Mouse (Mus musculus) embryonic facial prominence, embryonic 11.5 days (tissue): ENCODE measurements around the gene Agps. TPM values are rescaled to one million over a fixed set of nuclear protein-coding genes. Genes with fewer than 3 reads are reported as not detected.
"Not testable (repeated sequence)": the region's sequence is repeated elsewhere in the genome, so short reads cannot be mapped to it uniquely, and the experiment has no call there.

Experiments
- ATAC-seq: fragments of 200-750 bp; cut with Nextera tagmentation; replicated peaks from 2 replicates; pipeline ENCODE4 v1.8.0; 2017; ENCODE audit warnings: low read depth; ENCODE audit not compliant: insufficient number of reproducible peaks, low FRiP score, low TSS enrichment
- DNase-seq: peaks from one replicate; pipeline ENCODE4 v3.0.0-alpha.2; 2015; ENCODE audit warnings: low spot score
- H3K27ac ChIP-seq: fragments of 300-500 bp; sonication (generic); replicated peaks from 2 replicates; pipeline ENCODE4 v1.5.1; 2014; ENCODE audit warnings: mild to moderate bottlenecking, low read depth, low read length, control low read depth
- H3K27me3 ChIP-seq: fragments of 300-500 bp; sonication (generic); 2 replicates; pipeline ENCODE4 v1.6.1; 2014; ENCODE audit warnings: mild to moderate bottlenecking, low read length, moderate library complexity, mixed read lengths; ENCODE audit not compliant: control insufficient read depth, insufficient read depth
- H3K36me3 ChIP-seq: fragments of 300-500 bp; sonication (generic); replicated peaks from 2 replicates; pipeline ENCODE4 v1.6.1; 2014; ENCODE audit warnings: low read depth, mild to moderate bottlenecking, low read length, moderate library complexity, mixed read lengths; ENCODE audit not compliant: control insufficient read depth, insufficient read depth
- H3K4me1 ChIP-seq: fragments of 300-500 bp; sonication (generic); 2 replicates; pipeline ENCODE4 v1.6.1; 2014; ENCODE audit warnings: low read length, mixed read lengths; ENCODE audit not compliant: control insufficient read depth, insufficient read depth
- H3K4me2 ChIP-seq: fragments of 300-500 bp; sonication (generic); 2 replicates; pipeline ENCODE4 v1.6.1; 2014; ENCODE audit warnings: low read depth, mild to moderate bottlenecking, control low read depth, low read length, moderate library complexity
- H3K4me3 ChIP-seq: fragments of 300-500 bp; sonication (generic); 2 replicates; pipeline ENCODE4 v1.5.1; 2014; ENCODE audit warnings: low read depth, low read length, control low read depth
- H3K9ac ChIP-seq: fragments of 300-500 bp; sonication (generic); replicated peaks from 2 replicates; pipeline ENCODE4 v1.6.1; 2014; ENCODE audit warnings: mild to moderate bottlenecking, control low read depth, low read length
- H3K9me3 ChIP-seq: fragments of 300-500 bp; sonication (generic); replicated peaks from 2 replicates; pipeline ENCODE4 v1.6.1; 2016; ENCODE audit warnings: mild to moderate bottlenecking, low read length, inconsistent platforms, mixed read lengths; ENCODE audit not compliant: control insufficient read depth
- WGBS: fragments of 180-500 bp; shearing (Covaris S2); extraction: QIAGEN DNeasy Blood & Tissue Kit; methylation state at CpG from one replicate; pipeline ENCODE4 v1.1.7; 2014; 5-methylcytosine and 5-hydroxymethylcytosine counted together
- polyA plus RNA-seq: library from polyadenylated mRNA; unstranded; fragments of >200 nt; fragmentation: Nextera tagmentation; extraction: Ambion mirVana; gene quantifications from 2 replicates; pipeline ENCODE4 v1.2.1, GENCODE M21; 2014

The Agps gene
- polyA plus RNA-seq, 1 experiment from 2014 or later = 45.3 TPM

- not testable (repeated sequence) for H3K4me2 ChIP-seq, H3K36me3 ChIP-seq, DNase-seq, H3K27ac ChIP-seq, H3K9ac ChIP-seq, H3K4me3 ChIP-seq, H3K9me3 ChIP-seq, H3K27me3 ChIP-seq, H3K4me1 ChIP-seq, ATAC-seq
- WGBS = 85% methylated on average over 2 of the region's 2 CpGs
These were observed 144.1 kb downstream of the Agps start for GRCm38 (mm10) chr2:75976070-75976469.

- H3K4me1 ChIP-seq, DNase-seq, H3K27ac ChIP-seq, H3K4me2 ChIP-seq, H3K4me3 ChIP-seq, H3K9me3 ChIP-seq, H3K36me3 ChIP-seq, H3K27me3 ChIP-seq, H3K9ac ChIP-seq: not testable (repeated sequence)
- WGBS = 25% methylated on average over 17 of the region's 24 CpGs
- 0 out of 2 replicates have a peak, but pooled peaks have one; percentile 54 for ATAC-seq
These were observed 145.9 kb downstream of the Agps start, which contains the start of gene Ttc30a2 for GRCm38 (mm10) chr2:75977752-75978368. Gene Ttc30a2, minus strand, starts transcription at chr2:75978170.

Other genes with a start within 250 kb of the Agps start
- gene Hnrnpa3, start 172.9 kb upstream of the Agps start, polyA plus RNA-seq = 335 and 356 TPM in 2 replicates
- 49.1 and 49.8 TPM in 2 replicates for gene Nfe2l2, start 127.5 kb upstream of the Agps start, polyA plus RNA-seq
- 8.0 and 9.0 TPM in 2 replicates for gene Ttc30b, start 106.4 kb downstream of the Agps start, polyA plus RNA-seq
- gene Ttc30a2, start 146.0 kb downstream of the Agps start, polyA plus RNA-seq = 0.31 and 0.70 TPM in 2 replicates
- 11.7 and 13.8 TPM in 2 replicates for gene Ttc30a1, start 149.8 kb downstream of the Agps start, polyA plus RNA-seq